Mouse (Mus musculus): ENCODE measurements around the gene Rex1bd. TPM values are rescaled to one million over a fixed set of nuclear protein-coding genes. Genes with fewer than 3 reads are reported as not detected.

Rex1bd gene
- polyA plus RNA-seq, 1 experiment from 2014 or later = 138 TPM

GRCm38 (mm10) chr8:70492664-70493640 lies 13.6 kb downstream of the Rex1bd start, which contains the start of gene Crlf1:
Gene Crlf1, plus strand, starts transcription at chr8:70493158.
- Histone ChIP-seq H3K4me2 (ENCODE audit: low read depth, severe bottlenecking) (peak within 1 kb of the TSS; percentile 94), H3K36me3 (ENCODE audit: control insufficient read depth, insufficient read depth, low read length) (no peaks in the 10 kb centered on the region), H3K4me1 (ENCODE audit: control insufficient read depth, insufficient read depth, low read length) (peaks cover 73% of the 10 kb centered on the region), H3K27me3 (ENCODE audit: control insufficient read depth, insufficient read depth, low read length) (peaks cover 37% of the 10 kb centered on the region), H3K4me3 (ENCODE audit: low read depth, low read length) (peak within 1 kb of the TSS; percentile 72), H3K9ac (ENCODE audit: low read length) (peak within 1 kb of the TSS; percentile 75), H3K9me3 (ENCODE audit: control insufficient read depth, low read length) (no peaks in the 10 kb centered on the region), H3K27ac (replicated peaks; ENCODE audit: low read depth, low read length) (peak within 1 kb of the TSS; percentile 56)
- ATAC-seq (ENCODE audit: insufficient number of reproducible peaks, low FRiP score, low TSS enrichment, low read depth) (no peak), DNase-seq (ENCODE audit: low spot score) (peak; percentile 65)
- under 1% methylated on average over 65 of the region's 93 CpGs for WGBS

- Histone ChIP-seq H3K4me2 (ENCODE audit: low read depth, severe bottlenecking) (peak overlapping the region; percentile 57; the same call in 1 of the 2 replicates), H3K4me3 (ENCODE audit: low read depth, low read length) (no peak overlapping the region), H3K27me3 (ENCODE audit: control insufficient read depth, insufficient read depth, low read length) (peaks cover 39% of the 10 kb centered on the region), H3K9me3 (ENCODE audit: control insufficient read depth, low read length) (no peaks in the 10 kb centered on the region), H3K4me1 (ENCODE audit: control insufficient read depth, insufficient read depth, low read length) (peaks cover 90% of the 10 kb centered on the region), H3K36me3 (ENCODE audit: control insufficient read depth, insufficient read depth, low read length) (no peaks in the 10 kb centered on the region), H3K9ac (ENCODE audit: low read length) (0 out of 2 replicates have a peak overlapping the region, but pooled peaks have one; percentile 23), H3K27ac (replicated peaks; ENCODE audit: low read depth, low read length) (peak overlapping the region; percentile 73)
- DNase-seq (ENCODE audit: low spot score) (peak; percentile 71), ATAC-seq (ENCODE audit: insufficient number of reproducible peaks, low FRiP score, low TSS enrichment, low read depth) (no peak)
- WGBS = 4% methylated on average over 20 of the region's 20 CpGs
Observed at GRCm38 (mm10) chr8:70490880-70491495, 15.6 kb downstream of the Rex1bd start.

GRCm38 (mm10) chr8:70490061-70490879 lies 16.3 kb downstream of the Rex1bd start:
- Histone ChIP-seq H3K27me3 (ENCODE audit: control insufficient read depth, insufficient read depth, low read length) (peaks cover 37% of the 10 kb centered on the region), H3K9ac (ENCODE audit: low read length) (peak overlapping the region; percentile 27; the same call in 1 of the 2 replicates), H3K36me3 (ENCODE audit: control insufficient read depth, insufficient read depth, low read length) (no peaks in the 10 kb centered on the region), H3K4me1 (ENCODE audit: control insufficient read depth, insufficient read depth, low read length) (peaks cover 90% of the 10 kb centered on the region), H3K4me3 (ENCODE audit: low read depth, low read length) (peak overlapping the region; percentile 3; the same call in 1 of the 2 replicates), H3K4me2 (ENCODE audit: low read depth, severe bottlenecking) (peak overlapping the region; percentile 57; the same call in 1 of the 2 replicates), H3K9me3 (ENCODE audit: control insufficient read depth, low read length) (no peaks in the 10 kb centered on the region), H3K27ac (replicated peaks; ENCODE audit: low read depth, low read length) (peak overlapping the region; percentile 73)
- ATAC-seq (ENCODE audit: insufficient number of reproducible peaks, low FRiP score, low TSS enrichment, low read depth) (no peak), DNase-seq (ENCODE audit: low spot score) (peak; percentile 50)
- WGBS = 4% methylated on average over 10 of the region's 10 CpGs

- peak overlapping the region; percentile 3 for H3K4me3 ChIP-seq (ENCODE audit: low read depth, low read length)
- H3K27ac ChIP-seq (replicated peaks; ENCODE audit: low read depth, low read length) = peak overlapping the region; percentile 68
- peak overlapping the region; percentile 57 for H3K4me2 ChIP-seq (ENCODE audit: low read depth, severe bottlenecking)
- WGBS = under 1% methylated on average over 38 of the region's 41 CpGs
- ATAC-seq (ENCODE audit: insufficient number of reproducible peaks, low FRiP score, low TSS enrichment, low read depth) (no peak), DNase-seq (ENCODE audit: low spot score) (peak; percentile 62)
- H3K36me3 ChIP-seq (ENCODE audit: control insufficient read depth, insufficient read depth, low read length) = no peaks in the 10 kb centered on the region
- H3K4me1 ChIP-seq (ENCODE audit: control insufficient read depth, insufficient read depth, low read length) = peaks cover 83% of the 10 kb centered on the region
- peak overlapping the region; percentile 27 for H3K9ac ChIP-seq (ENCODE audit: low read length)
- no peaks in the 10 kb centered on the region for H3K9me3 ChIP-seq (ENCODE audit: control insufficient read depth, low read length)
- peaks cover 32% of the 10 kb centered on the region for H3K27me3 ChIP-seq (ENCODE audit: control insufficient read depth, insufficient read depth, low read length)
Observed at GRCm38 (mm10) chr8:70489576-70489975, 17.0 kb downstream of the Rex1bd start.

- Histone ChIP-seq H3K4me2 (ENCODE audit: low read depth, severe bottlenecking) (peak overlapping the region; percentile 57), H3K9me3 (ENCODE audit: control insufficient read depth, low read length) (no peaks in the 10 kb centered on the region), H3K27ac (replicated peaks; ENCODE audit: low read depth, low read length) (peak overlapping the region; percentile 68), H3K4me1 (ENCODE audit: control insufficient read depth, insufficient read depth, low read length) (peaks cover 79% of the 10 kb centered on the region), H3K9ac (ENCODE audit: low read length) (no peak overlapping the region), H3K36me3 (ENCODE audit: control insufficient read depth, insufficient read depth, low read length) (no peaks in the 10 kb centered on the region), H3K27me3 (ENCODE audit: control insufficient read depth, insufficient read depth, low read length) (peaks cover 29% of the 10 kb centered on the region), H3K4me3 (ENCODE audit: low read depth, low read length) (peak overlapping the region; percentile 3)
- under 1% methylated on average over 14 of the region's 14 CpGs for WGBS
- DNase-seq (ENCODE audit: low spot score) (peak; percentile 54), ATAC-seq (ENCODE audit: insufficient number of reproducible peaks, low FRiP score, low TSS enrichment, low read depth) (no peak)
Observed at GRCm38 (mm10) chr8:70488931-70489470, 17.6 kb downstream of the Rex1bd start.

- H3K36me3 ChIP-seq (ENCODE audit: control insufficient read depth, insufficient read depth, low read length) = no peaks in the 10 kb centered on the region
- no peaks in the 10 kb centered on the region for H3K9me3 ChIP-seq (ENCODE audit: control insufficient read depth, low read length)
- peaks cover 71% of the 10 kb centered on the region for H3K4me1 ChIP-seq (ENCODE audit: control insufficient read depth, insufficient read depth, low read length)
- WGBS = 2% methylated on average over 55 of the region's 55 CpGs
- peak; percentile 89 for DNase-seq (ENCODE audit: low spot score)
- peaks cover 21% of the 10 kb centered on the region for H3K27me3 ChIP-seq (ENCODE audit: control insufficient read depth, insufficient read depth, low read length)
- peak overlapping the region; percentile 48 for H3K27ac ChIP-seq (replicated peaks; ENCODE audit: low read depth, low read length)
- H3K4me2 ChIP-seq (ENCODE audit: low read depth, severe bottlenecking) = peak overlapping the region; percentile 57
- H3K9ac ChIP-seq (ENCODE audit: low read length) = peak overlapping the region; percentile 27; the same call in 1 of the 2 replicates
- peak overlapping the region; percentile 16; the same call in 1 of the 2 replicates for H3K4me3 ChIP-seq (ENCODE audit: low read depth, low read length)
- peak; percentile 15; the same call in 1 of the 2 replicates for ATAC-seq (ENCODE audit: insufficient number of reproducible peaks, low FRiP score, low TSS enrichment, low read depth)
Observed at GRCm38 (mm10) chr8:70487993-70488796, 18.4 kb downstream of the Rex1bd start.

GRCm38 (mm10) chr8:70486941-70487520 lies 19.5 kb downstream of the Rex1bd start, which contains the start of gene Tmem59l:
Gene Tmem59l, minus strand, starts transcription at chr8:70487358.
- peaks cover 64% of the 10 kb centered on the region for H3K4me1 ChIP-seq (ENCODE audit: control insufficient read depth, insufficient read depth, low read length)
- H3K9me3 ChIP-seq (ENCODE audit: control insufficient read depth, low read length) = no peaks in the 10 kb centered on the region
- H3K9ac ChIP-seq (ENCODE audit: low read length) = peak within 1 kb of the TSS; percentile 52
- ATAC-seq (ENCODE audit: insufficient number of reproducible peaks, low FRiP score, low TSS enrichment, low read depth) (no peak), DNase-seq (ENCODE audit: low spot score) (peak; percentile 39)
- H3K27ac ChIP-seq (replicated peaks; ENCODE audit: low read depth, low read length) = peak within 1 kb of the TSS; percentile 48
- H3K4me3 ChIP-seq (ENCODE audit: low read depth, low read length) = peak within 1 kb of the TSS; percentile 24
- H3K27me3 ChIP-seq (ENCODE audit: control insufficient read depth, insufficient read depth, low read length) = peaks cover 12% of the 10 kb centered on the region
- H3K36me3 ChIP-seq (ENCODE audit: control insufficient read depth, insufficient read depth, low read length) = no peaks in the 10 kb centered on the region
- WGBS = 4% methylated on average over 33 of the region's 33 CpGs
- H3K4me2 ChIP-seq (ENCODE audit: low read depth, severe bottlenecking) = peak within 1 kb of the TSS; percentile 76
